Mouse (Mus musculus): ENCODE data around the gene Olfr1440. TPM values are rescaled to one million over a fixed set of nuclear protein-coding genes. Genes with fewer than 3 reads are reported as not detected.

The Olfr1440 gene
- total and polyA plus RNA-seq, 3 experiments, result not detected

DNA sequence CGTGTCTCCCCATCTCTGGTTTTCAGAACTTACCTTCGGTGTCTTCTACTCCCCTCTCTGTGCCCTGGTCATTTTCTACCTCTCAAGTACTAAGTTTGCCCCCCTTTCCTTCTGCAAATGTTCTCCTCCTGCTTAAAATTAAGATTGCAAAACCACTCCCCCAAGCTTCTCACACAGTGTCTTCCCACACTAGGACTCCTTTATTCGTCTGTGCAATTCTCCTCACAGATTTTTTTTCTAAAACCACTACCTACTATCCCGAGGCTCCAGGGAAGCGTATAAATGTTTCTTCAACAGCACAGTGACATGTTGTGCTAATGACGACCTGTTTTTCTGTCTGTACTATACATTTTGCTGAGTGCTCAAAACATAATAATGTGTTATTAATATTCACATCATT, 33.5 kb downstream of the Olfr1440 start:
- H3K9ac ChIP-seq (ENCODE audit: insufficient read depth, low read depth), result no peak overlapping the region
- H3K9me3 ChIP-seq (replicated peaks; ENCODE audit: low read length), result no peaks in the 10 kb centered on the region
- dilution Hi-C loops (cut with MboI; ENCODE audit: extremely low pct_ligation_motif_present, extremely low pct_unique_long_range_greater_than_20kb, low sequenced_read_pairs) (no loop called here), in situ Hi-C loops (cut with MboI; ENCODE audit: low pct_ligation_motif_present, low pct_unique_long_range_greater_than_20kb, low sequenced_read_pairs) (no loop called here)
- H3K4me2 ChIP-seq (ENCODE audit: insufficient read depth, low read depth, poor library complexity, severe bottlenecking), result no peak overlapping the region
- DNase-seq (ENCODE audit: extremely low read depth), result no peak
- TF ChIP-seq BHLHE40 (IDR thresholded peaks at IDR 0.05; ENCODE audit: low read depth, low read length) (no peak), USF1 (IDR thresholded peaks at IDR 0.05; ENCODE audit: low read depth, low read length) (no peak), POLR2AphosphoS2 (IDR thresholded peaks at IDR 0.05; ENCODE audit: low read depth, low read length) (no peak), RCOR1 (conservative IDR thresholded peaks at IDR 0.05; ENCODE audit: low read depth, low read length) (no peak), ZKSCAN1 (IDR thresholded peaks at IDR 0.05; ENCODE audit: borderline replicate concordance, low read depth, low read length) (no peak), CTCF (conservative IDR thresholded peaks at IDR 0.05 in 1 of 2, IDR thresholded peaks at IDR 0.05 in 1 of 2; ENCODE audit: low read depth in 2 of 2, low read length in 2 of 2) (no peak), UBTF (IDR thresholded peaks at IDR 0.05; ENCODE audit: low read depth, low read length) (no peak), CHD1 (IDR thresholded peaks at IDR 0.05; ENCODE audit: low read depth, low read length) (no peak), EP300 (IDR thresholded peaks at IDR 0.05; ENCODE audit: low read length) (no peak), ZNF384 (IDR thresholded peaks at IDR 0.05; ENCODE audit: low read depth, low read length) (no peak), ZMIZ1 (IDR thresholded peaks at IDR 0.05; ENCODE audit: low read depth, low read length) (no peak), JUN (IDR thresholded peaks at IDR 0.05; ENCODE audit: insufficient read depth, low read depth, low read length) (no peak)
- no peaks in the 10 kb centered on the region for H3K79me2 ChIP-seq (replicated peaks; ENCODE audit: control insufficient read depth, extremely low read depth, insufficient read depth, poor library complexity, severe bottlenecking)
- H3K4me1 ChIP-seq (ENCODE audit: control insufficient read depth in 1 of 2, insufficient read depth in 2 of 2), result no peaks in the 10 kb centered on the region
- no peak overlapping the region for H3K27ac ChIP-seq (ENCODE audit: insufficient read depth, low read depth)
- no peaks in the 10 kb centered on the region for H3K27me3 ChIP-seq (replicated peaks)
- H3K4me3 ChIP-seq (replicated peaks in 1 of 3; ENCODE audit: low read depth in 2 of 3, low read length in 2 of 3, poor library complexity in 1 of 3), result no peak overlapping the region
- H3K36me3 ChIP-seq (replicated peaks in 1 of 2; ENCODE audit: control insufficient read depth in 1 of 2, insufficient read depth in 1 of 2, low read length in 1 of 2), result no peaks in the 10 kb centered on the region

DNA sequence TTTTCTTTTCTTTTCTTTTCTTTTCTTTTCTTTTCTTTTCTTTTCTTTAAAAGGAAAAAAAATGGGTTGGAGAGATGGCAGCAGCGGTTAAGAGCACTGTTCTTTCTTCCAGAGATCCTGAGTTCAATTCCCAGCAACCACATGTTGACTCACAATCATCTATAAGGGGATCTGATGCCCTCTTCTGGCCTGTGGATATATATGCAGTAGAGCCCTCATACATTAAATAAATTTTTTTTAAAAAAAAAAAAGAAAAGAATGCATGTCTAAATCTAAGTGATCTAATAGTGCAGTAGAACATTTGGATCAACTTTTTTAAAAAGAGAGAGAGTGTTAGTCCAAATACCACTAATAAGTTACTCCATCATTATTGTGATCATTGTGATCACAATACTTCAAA, 34.6 kb downstream of the Olfr1440 start:
- in situ Hi-C loops (cut with MboI; ENCODE audit: low pct_ligation_motif_present, low pct_unique_long_range_greater_than_20kb, low sequenced_read_pairs) (no loop called here), dilution Hi-C loops (cut with MboI; ENCODE audit: extremely low pct_ligation_motif_present, extremely low pct_unique_long_range_greater_than_20kb, low sequenced_read_pairs) (no loop called here)
- peaks cover 0 to 8% of the 10 kb centered on the region in 2 experiments; a peak in 2 of 4 replicates for H3K4me1 ChIP-seq (ENCODE audit: control insufficient read depth in 1 of 2, insufficient read depth in 2 of 2)
- no peak overlapping the region for H3K9ac ChIP-seq (ENCODE audit: insufficient read depth, low read depth)
- H3K27ac ChIP-seq (ENCODE audit: insufficient read depth, low read depth), result no peak overlapping the region
- H3K36me3 ChIP-seq (replicated peaks in 1 of 2; ENCODE audit: control insufficient read depth in 1 of 2, insufficient read depth in 1 of 2, low read length in 1 of 2), result no peaks in the 10 kb centered on the region
- H3K4me3 ChIP-seq (replicated peaks in 1 of 3; ENCODE audit: low read depth in 2 of 3, low read length in 2 of 3, poor library complexity in 1 of 3), result no peak overlapping the region
- no peaks in the 10 kb centered on the region for H3K27me3 ChIP-seq (replicated peaks)
- no peaks in the 10 kb centered on the region for H3K9me3 ChIP-seq (replicated peaks; ENCODE audit: low read length)
- no peak overlapping the region for H3K4me2 ChIP-seq (ENCODE audit: insufficient read depth, low read depth, poor library complexity, severe bottlenecking)
- TF ChIP-seq JUN (IDR thresholded peaks at IDR 0.05; ENCODE audit: insufficient read depth, low read depth, low read length) (no peak), RAD21 (IDR thresholded peaks at IDR 0.05; ENCODE audit: low read depth, low read length) (peak; percentile 25), MYC (IDR thresholded peaks at IDR 0.05; ENCODE audit: low read depth, low read length) (0 out of 2 replicates have a peak, but pooled peaks have one; percentile 48), CTCF (conservative IDR thresholded peaks at IDR 0.05 in 1 of 2, IDR thresholded peaks at IDR 0.05 in 1 of 2; ENCODE audit: low read depth in 2 of 2, low read length in 2 of 2) (peak in 1 of 2 experiments; percentile 36; a peak in 2 of 4 replicates), ZNF384 (IDR thresholded peaks at IDR 0.05; ENCODE audit: low read depth, low read length) (peak; percentile 81), MAZ (IDR thresholded peaks at IDR 0.05; ENCODE audit: low read depth, low read length) (no peak), USF2 (conservative IDR thresholded peaks at IDR 0.05; ENCODE audit: low read depth, low read length) (no peak)
- no peaks in the 10 kb centered on the region for H3K79me2 ChIP-seq (replicated peaks; ENCODE audit: control insufficient read depth, extremely low read depth, insufficient read depth, poor library complexity, severe bottlenecking)
- DNase-seq (ENCODE audit: extremely low read depth), result no peak

Data from CH12.LX (cell line).